Mouse (Mus musculus): ENCODE measurements at regions not wholly inside any gene's neighbourhood (a gene's known extent, or its start where the extent isn't known, plus 50 kb on each side); places are given as distances from the start of the nearest gene placed in this dataset.

- H3K27me3 ChIP-seq: no peaks in the 10 kb centered on the region
- ATAC-seq (ENCODE audit: insufficient number of reproducible peaks, low FRiP score, low TSS enrichment, low read depth): no peak
- no peaks in the 10 kb centered on the region for H3K9me3 ChIP-seq (replicated peaks)
- no peak overlapping the region for H3K9ac ChIP-seq
- WGBS: 67% methylated on average over 2 of the region's 2 CpGs
- H3K4me1 ChIP-seq: 0 out of 2 replicates have a peak, but pooled peaks cover 3% of the 10 kb centered on the region
- H3K4me2 ChIP-seq (replicated peaks): no peak overlapping the region
- H3K36me3 ChIP-seq: no peaks in the 10 kb centered on the region
- H3K4me3 ChIP-seq (replicated peaks): no peak overlapping the region
- H3K27ac ChIP-seq (replicated peaks): no peak overlapping the region
Observed at GRCm38 (mm10) chr1:73797858-73798257, 326.4 kb downstream of the Tns1 start.

GRCm38 (mm10) chr1:73797413-73797812 lies 326.8 kb downstream of the Tns1 start:
- Histone ChIP-seq H3K4me2 (replicated peaks) (no peak overlapping the region), H3K9ac (no peak overlapping the region), H3K27me3 (no peaks in the 10 kb centered on the region), H3K36me3 (no peaks in the 10 kb centered on the region), H3K9me3 (replicated peaks) (no peaks in the 10 kb centered on the region), H3K27ac (replicated peaks) (no peak overlapping the region), H3K4me1 (0 out of 2 replicates have a peak, but pooled peaks cover 3% of the 10 kb centered on the region), H3K4me3 (replicated peaks) (no peak overlapping the region)
- ATAC-seq (ENCODE audit: insufficient number of reproducible peaks, low FRiP score, low TSS enrichment, low read depth): no peak
- WGBS: 86% methylated on average over 2 of the region's 2 CpGs

GRCm38 (mm10) chr1:73793871-73794270 lies 330.4 kb downstream of the Tns1 start:
- no peaks in the 10 kb centered on the region for H3K36me3 ChIP-seq
- H3K27me3 ChIP-seq: no peaks in the 10 kb centered on the region
- no peak overlapping the region for H3K4me3 ChIP-seq (replicated peaks)
- H3K9ac ChIP-seq: no peak overlapping the region
- WGBS: 73% methylated on average over 4 of the region's 4 CpGs
- H3K9me3 ChIP-seq (replicated peaks): no peaks in the 10 kb centered on the region
- 0 out of 2 replicates have a peak, but pooled peaks cover 3% of the 10 kb centered on the region for H3K4me1 ChIP-seq
- H3K4me2 ChIP-seq (replicated peaks): no peak overlapping the region
- ATAC-seq (ENCODE audit: insufficient number of reproducible peaks, low FRiP score, low TSS enrichment, low read depth): no peak
- H3K27ac ChIP-seq (replicated peaks): no peak overlapping the region

GRCm38 (mm10) chr1:73793256-73793655 lies 331.0 kb downstream of the Tns1 start:
- 74% methylated on average over 3 of the region's 3 CpGs for WGBS
- ATAC-seq (ENCODE audit: insufficient number of reproducible peaks, low FRiP score, low TSS enrichment, low read depth): no peak
- H3K27me3 ChIP-seq: no peaks in the 10 kb centered on the region
- H3K4me1 ChIP-seq: 0 out of 2 replicates have a peak, but pooled peaks cover 3% of the 10 kb centered on the region
- no peaks in the 10 kb centered on the region for H3K36me3 ChIP-seq
- no peaks in the 10 kb centered on the region for H3K9me3 ChIP-seq (replicated peaks)
- H3K4me3 ChIP-seq (replicated peaks): no peak overlapping the region
- H3K4me2 ChIP-seq (replicated peaks): no peak overlapping the region
- H3K9ac ChIP-seq: no peak overlapping the region
- H3K27ac ChIP-seq (replicated peaks): no peak overlapping the region

- H3K4me3 ChIP-seq (replicated peaks): no peak overlapping the region
- no peak overlapping the region for H3K4me2 ChIP-seq (replicated peaks)
- no peak for ATAC-seq (ENCODE audit: insufficient number of reproducible peaks, low FRiP score, low TSS enrichment, low read depth)
- no peaks in the 10 kb centered on the region for H3K36me3 ChIP-seq
- 90% methylated on average over 5 of the region's 5 CpGs for WGBS
- H3K9me3 ChIP-seq (replicated peaks): no peaks in the 10 kb centered on the region
- H3K27me3 ChIP-seq: no peaks in the 10 kb centered on the region
- no peak overlapping the region for H3K27ac ChIP-seq (replicated peaks)
- no peaks in the 10 kb centered on the region for H3K4me1 ChIP-seq
- no peak overlapping the region for H3K9ac ChIP-seq
Observed at GRCm38 (mm10) chr1:73792311-73792710, 331.9 kb downstream of the Tns1 start.

GRCm38 (mm10) chr1:73787666-73788065 lies 336.6 kb downstream of the Tns1 start:
- no peaks in the 10 kb centered on the region for H3K27me3 ChIP-seq
- no peak overlapping the region for H3K27ac ChIP-seq (replicated peaks)
- H3K4me3 ChIP-seq (replicated peaks): no peak overlapping the region
- H3K36me3 ChIP-seq: no peaks in the 10 kb centered on the region
- no peak for ATAC-seq (ENCODE audit: insufficient number of reproducible peaks, low FRiP score, low TSS enrichment, low read depth)
- WGBS: 45% methylated on average over 2 of the region's 2 CpGs
- H3K9ac ChIP-seq: no peak overlapping the region
- no peak overlapping the region for H3K4me2 ChIP-seq (replicated peaks)
- no peaks in the 10 kb centered on the region for H3K4me1 ChIP-seq
- no peaks in the 10 kb centered on the region for H3K9me3 ChIP-seq (replicated peaks)

GRCm38 (mm10) chr1:73787224-73787623 lies 337.0 kb downstream of the Tns1 start:
- Histone ChIP-seq H3K4me3 (replicated peaks) (no peak overlapping the region), H3K9me3 (replicated peaks) (no peaks in the 10 kb centered on the region), H3K4me2 (replicated peaks) (no peak overlapping the region), H3K27me3 (no peaks in the 10 kb centered on the region), H3K4me1 (no peaks in the 10 kb centered on the region), H3K9ac (no peak overlapping the region), H3K36me3 (no peaks in the 10 kb centered on the region), H3K27ac (replicated peaks) (no peak overlapping the region)
- 72% methylated on average over 7 of the region's 7 CpGs for WGBS
- no peak for ATAC-seq (ENCODE audit: insufficient number of reproducible peaks, low FRiP score, low TSS enrichment, low read depth)

- H3K4me3 ChIP-seq (replicated peaks): no peak overlapping the region
- H3K9me3 ChIP-seq (replicated peaks): no peaks in the 10 kb centered on the region
- no peaks in the 10 kb centered on the region for H3K36me3 ChIP-seq
- H3K4me2 ChIP-seq (replicated peaks): no peak overlapping the region
- no peaks in the 10 kb centered on the region for H3K27me3 ChIP-seq
- no peak overlapping the region for H3K27ac ChIP-seq (replicated peaks)
- 50% methylated on average over 2 of the region's 2 CpGs for WGBS
- H3K9ac ChIP-seq: no peak overlapping the region
- no peaks in the 10 kb centered on the region for H3K4me1 ChIP-seq
- peak; percentile 39; the same call in 1 of the 2 replicates for ATAC-seq (ENCODE audit: insufficient number of reproducible peaks, low FRiP score, low TSS enrichment, low read depth)
Observed at GRCm38 (mm10) chr1:73783303-73783702, 340.9 kb downstream of the Tns1 start.

GRCm38 (mm10) chr1:73782871-73783270 lies 341.4 kb downstream of the Tns1 start:
- H3K9me3 ChIP-seq (replicated peaks): no peaks in the 10 kb centered on the region
- H3K36me3 ChIP-seq: no peaks in the 10 kb centered on the region
- no peaks in the 10 kb centered on the region for H3K4me1 ChIP-seq
- H3K9ac ChIP-seq: no peak overlapping the region
- no peak overlapping the region for H3K4me2 ChIP-seq (replicated peaks)
- no peak overlapping the region for H3K27ac ChIP-seq (replicated peaks)
- H3K27me3 ChIP-seq: no peaks in the 10 kb centered on the region
- 76% methylated on average over 2 of the region's 2 CpGs for WGBS
- no peak for ATAC-seq (ENCODE audit: insufficient number of reproducible peaks, low FRiP score, low TSS enrichment, low read depth)
- H3K4me3 ChIP-seq (replicated peaks): no peak overlapping the region

- Histone ChIP-seq H3K4me1 (0 out of 2 replicates have a peak, but pooled peaks cover 3% of the 10 kb centered on the region), H3K36me3 (no peaks in the 10 kb centered on the region), H3K9me3 (replicated peaks) (no peaks in the 10 kb centered on the region), H3K27me3 (no peaks in the 10 kb centered on the region), H3K27ac (replicated peaks) (0 out of 2 replicates have a peak overlapping the region, but pooled peaks have one; percentile 34), H3K4me3 (replicated peaks) (no peak overlapping the region), H3K9ac (no peak overlapping the region), H3K4me2 (replicated peaks) (no peak overlapping the region)
- 14% methylated on average over 5 of the region's 5 CpGs for WGBS
- ATAC-seq (ENCODE audit: insufficient number of reproducible peaks, low FRiP score, low TSS enrichment, low read depth): no peak
Observed at GRCm38 (mm10) chr1:73771773-73772172, 352.5 kb downstream of the Tns1 start.

GRCm38 (mm10) chr1:73770631-73771030 lies 353.6 kb downstream of the Tns1 start:
- Histone ChIP-seq H3K27ac (replicated peaks) (no peak overlapping the region), H3K4me3 (replicated peaks) (no peak overlapping the region), H3K4me1 (0 out of 2 replicates have a peak, but pooled peaks cover 3% of the 10 kb centered on the region), H3K36me3 (no peaks in the 10 kb centered on the region), H3K9me3 (replicated peaks) (no peaks in the 10 kb centered on the region), H3K27me3 (no peaks in the 10 kb centered on the region), H3K9ac (no peak overlapping the region), H3K4me2 (replicated peaks) (no peak overlapping the region)
- no peak for ATAC-seq (ENCODE audit: insufficient number of reproducible peaks, low FRiP score, low TSS enrichment, low read depth)
- 76% methylated on average over 5 of the region's 5 CpGs for WGBS

GRCm38 (mm10) chr1:73764611-73765333 lies 359.5 kb downstream of the Tns1 start:
- H3K36me3 ChIP-seq: no peaks in the 10 kb centered on the region
- H3K4me3 ChIP-seq (replicated peaks): no peak overlapping the region
- H3K27me3 ChIP-seq: no peaks in the 10 kb centered on the region
- H3K4me2 ChIP-seq (replicated peaks): no peak overlapping the region
- no peak overlapping the region for H3K27ac ChIP-seq (replicated peaks)
- H3K9ac ChIP-seq: no peak overlapping the region
- H3K4me1 ChIP-seq: no peaks in the 10 kb centered on the region
- H3K9me3 ChIP-seq (replicated peaks): no peaks in the 10 kb centered on the region
- no peak for ATAC-seq (ENCODE audit: insufficient number of reproducible peaks, low FRiP score, low TSS enrichment, low read depth)
- WGBS: 52% methylated on average over 5 of the region's 5 CpGs

All from embryonic facial prominence, embryonic 15.5 days (tissue).